Mouse (Mus musculus): ENCODE measurements around the gene Rpap1. TPM values are rescaled to one million over a fixed set of nuclear protein-coding genes. Genes with fewer than 3 reads are reported as not detected.

Rpap1 gene
- polyA plus RNA-seq, 1 experiment from 2014 or later, result 17.5 TPM

GRCm38 (mm10) chr2:119757601-119758100, 29.7 kb downstream of the Rpap1 start:
- peaks cover 4% of the 10 kb centered on the region for H3K4me1 ChIP-seq (ENCODE audit: control insufficient read depth, insufficient read depth, low read length)
- 2% methylated on average over 20 of the region's 31 CpGs for WGBS
- H3K4me2 ChIP-seq (ENCODE audit: low read depth, low read length), result peak overlapping the region; percentile 97
- no peaks in the 10 kb centered on the region for H3K9me3 ChIP-seq (replicated peaks; ENCODE audit: control insufficient read depth, low read length)
- ATAC-seq (replicated peaks; ENCODE audit: insufficient number of reproducible peaks, low FRiP score, low TSS enrichment, low read depth) (no peak; the same call in 1 of the 2 replicates), DNase-seq (ENCODE audit: low spot score) (no peak)
- H3K27ac ChIP-seq (replicated peaks; ENCODE audit: low read depth, low read length), result no peak overlapping the region
- peak overlapping the region; percentile 51 for H3K4me3 ChIP-seq (ENCODE audit: low read depth, low read length)
- peak overlapping the region; percentile 48 for H3K9ac ChIP-seq (replicated peaks; ENCODE audit: low read length)
- H3K36me3 ChIP-seq (replicated peaks; ENCODE audit: control insufficient read depth, insufficient read depth, low read depth, low read length), result no peaks in the 10 kb centered on the region
- peaks cover 47% of the 10 kb centered on the region for H3K27me3 ChIP-seq (ENCODE audit: control insufficient read depth, insufficient read depth, low read length)

DNA sequence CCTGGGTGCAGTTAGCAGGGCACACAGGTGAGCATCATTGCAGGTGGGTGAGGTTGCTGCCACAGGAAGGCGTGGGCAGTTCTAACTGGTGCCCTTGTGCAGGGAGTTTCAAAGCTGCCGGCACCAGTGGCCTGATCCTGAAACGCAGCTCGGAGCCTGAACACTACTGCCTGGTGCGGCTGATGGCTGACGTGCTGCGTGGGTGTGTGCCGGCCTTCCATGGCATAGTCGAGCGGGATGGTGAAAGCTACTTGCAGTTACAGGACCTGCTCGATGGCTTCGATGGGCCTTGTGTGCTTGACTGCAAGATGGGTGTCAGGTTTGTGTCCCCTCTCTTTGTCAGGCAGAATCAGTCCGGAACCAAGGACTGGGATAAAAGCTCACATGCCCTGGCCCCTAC, 38.1 kb downstream of the Rpap1 start:
- Histone ChIP-seq H3K36me3 (replicated peaks; ENCODE audit: control insufficient read depth, insufficient read depth, low read depth, low read length) (no peaks in the 10 kb centered on the region), H3K27me3 (ENCODE audit: control insufficient read depth, insufficient read depth, low read length) (peaks cover 18% of the 10 kb centered on the region), H3K4me1 (ENCODE audit: control insufficient read depth, insufficient read depth, low read length) (peaks cover 6% of the 10 kb centered on the region), H3K9ac (replicated peaks; ENCODE audit: low read length) (no peak overlapping the region), H3K27ac (replicated peaks; ENCODE audit: low read depth, low read length) (no peak overlapping the region), H3K9me3 (replicated peaks; ENCODE audit: control insufficient read depth, low read length) (no peaks in the 10 kb centered on the region), H3K4me2 (ENCODE audit: low read depth, low read length) (no peak overlapping the region), H3K4me3 (ENCODE audit: low read depth, low read length) (no peak overlapping the region)
- ATAC-seq (replicated peaks; ENCODE audit: insufficient number of reproducible peaks, low FRiP score, low TSS enrichment, low read depth) (no peak), DNase-seq (ENCODE audit: low spot score) (no peak)
- WGBS, result 75% methylated on average over 13 of the region's 13 CpGs

DNA sequence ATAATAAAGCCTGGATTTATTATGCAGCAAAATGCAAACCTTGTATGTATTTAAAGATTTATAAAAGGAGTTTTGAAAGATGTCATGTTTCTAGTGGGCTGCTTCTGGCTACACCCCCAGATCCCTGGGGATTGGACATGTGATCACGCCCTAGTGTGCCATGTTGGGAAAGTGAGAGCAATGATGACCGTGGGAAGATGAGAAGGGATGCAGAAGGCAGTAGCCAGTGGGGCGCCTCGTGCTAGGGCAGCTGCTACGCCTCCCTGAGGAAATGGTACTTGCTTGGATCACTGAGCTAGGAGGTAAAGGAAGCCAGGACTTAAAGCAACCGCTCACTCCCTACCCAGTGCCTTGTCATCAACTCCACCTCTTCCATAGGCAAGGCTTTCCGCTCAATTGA, 39.8 kb downstream of the Rpap1 start:
- Histone ChIP-seq H3K27me3 (ENCODE audit: control insufficient read depth, insufficient read depth, low read length) (peaks cover 35% of the 10 kb centered on the region), H3K36me3 (replicated peaks; ENCODE audit: control insufficient read depth, insufficient read depth, low read depth, low read length) (no peaks in the 10 kb centered on the region), H3K4me2 (ENCODE audit: low read depth, low read length) (no peak overlapping the region), H3K4me3 (ENCODE audit: low read depth, low read length) (no peak overlapping the region), H3K9me3 (replicated peaks; ENCODE audit: control insufficient read depth, low read length) (no peaks in the 10 kb centered on the region), H3K4me1 (ENCODE audit: control insufficient read depth, insufficient read depth, low read length) (peaks cover 14% of the 10 kb centered on the region), H3K27ac (replicated peaks; ENCODE audit: low read depth, low read length) (no peak overlapping the region), H3K9ac (replicated peaks; ENCODE audit: low read length) (no peak overlapping the region)
- WGBS, result 74% methylated on average over 7 of the region's 7 CpGs
- DNase-seq (ENCODE audit: low spot score) (no peak), ATAC-seq (replicated peaks; ENCODE audit: insufficient number of reproducible peaks, low FRiP score, low TSS enrichment, low read depth) (no peak)

- peak; percentile 33 for DNase-seq (ENCODE audit: low spot score)
- H3K4me1 ChIP-seq (ENCODE audit: control insufficient read depth, insufficient read depth, low read length), result peaks cover 14% of the 10 kb centered on the region
- no peak overlapping the region for H3K4me3 ChIP-seq (ENCODE audit: low read depth, low read length)
- 0% methylated on average over 1 of the region's 1 CpGs for WGBS
- H3K27me3 ChIP-seq (ENCODE audit: control insufficient read depth, insufficient read depth, low read length), result peaks cover 38% of the 10 kb centered on the region
- no peak overlapping the region for H3K9ac ChIP-seq (replicated peaks; ENCODE audit: low read length)
- no peaks in the 10 kb centered on the region for H3K9me3 ChIP-seq (replicated peaks; ENCODE audit: control insufficient read depth, low read length)
- no peaks in the 10 kb centered on the region for H3K36me3 ChIP-seq (replicated peaks; ENCODE audit: control insufficient read depth, insufficient read depth, low read depth, low read length)
- no peak overlapping the region for H3K4me2 ChIP-seq (ENCODE audit: low read depth, low read length)
- no peak overlapping the region for H3K27ac ChIP-seq (replicated peaks; ENCODE audit: low read depth, low read length)
- no peak for ATAC-seq (replicated peaks; ENCODE audit: insufficient number of reproducible peaks, low FRiP score, low TSS enrichment, low read depth)
Measured at GRCm38 (mm10) chr2:119745281-119745680, 42.1 kb downstream of the Rpap1 start.

- H3K27me3 ChIP-seq (ENCODE audit: control insufficient read depth, insufficient read depth, low read length), result peaks cover 35% of the 10 kb centered on the region
- DNase-seq (ENCODE audit: low spot score), result peak; percentile 24
- peak overlapping the region; percentile 12; the same call in 1 of the 2 replicates for H3K4me3 ChIP-seq (ENCODE audit: low read depth, low read length)
- ATAC-seq (replicated peaks; ENCODE audit: insufficient number of reproducible peaks, low FRiP score, low TSS enrichment, low read depth), result no peak
- H3K4me1 ChIP-seq (ENCODE audit: control insufficient read depth, insufficient read depth, low read length), result peaks cover 14% of the 10 kb centered on the region
- H3K9ac ChIP-seq (replicated peaks; ENCODE audit: low read length), result peak overlapping the region; percentile 25
- no peak overlapping the region for H3K27ac ChIP-seq (replicated peaks; ENCODE audit: low read depth, low read length)
- H3K36me3 ChIP-seq (replicated peaks; ENCODE audit: control insufficient read depth, insufficient read depth, low read depth, low read length), result no peaks in the 10 kb centered on the region
- H3K9me3 ChIP-seq (replicated peaks; ENCODE audit: control insufficient read depth, low read length), result no peaks in the 10 kb centered on the region
- H3K4me2 ChIP-seq (ENCODE audit: low read depth, low read length), result peak overlapping the region; percentile 36
- 2% methylated on average over 46 of the region's 46 CpGs for WGBS
Measured at GRCm38 (mm10) chr2:119744163-119745111, 42.9 kb downstream of the Rpap1 start.

GRCm38 (mm10) chr2:119743808-119744162, 43.6 kb downstream of the Rpap1 start:
- DNase-seq (ENCODE audit: low spot score), result no peak
- 3% methylated on average over 22 of the region's 22 CpGs for WGBS

GRCm38 (mm10) chr2:119743176-119743807, 44.0 kb downstream of the Rpap1 start:
- WGBS, result 16% methylated on average over 20 of the region's 31 CpGs
- Histone ChIP-seq H3K9me3 (replicated peaks; ENCODE audit: control insufficient read depth, low read length) (no peaks in the 10 kb centered on the region), H3K9ac (replicated peaks; ENCODE audit: low read length) (peak overlapping the region; percentile 62), H3K4me1 (ENCODE audit: control insufficient read depth, insufficient read depth, low read length) (peaks cover 14% of the 10 kb centered on the region), H3K4me2 (ENCODE audit: low read depth, low read length) (peak overlapping the region; percentile 100), H3K4me3 (ENCODE audit: low read depth, low read length) (peak overlapping the region; percentile 62), H3K36me3 (replicated peaks; ENCODE audit: control insufficient read depth, insufficient read depth, low read depth, low read length) (no peaks in the 10 kb centered on the region), H3K27ac (replicated peaks; ENCODE audit: low read depth, low read length) (no peak overlapping the region), H3K27me3 (ENCODE audit: control insufficient read depth, insufficient read depth, low read length) (peaks cover 35% of the 10 kb centered on the region)
- ATAC-seq (replicated peaks; ENCODE audit: insufficient number of reproducible peaks, low FRiP score, low TSS enrichment, low read depth), result no peak
- DNase-seq (ENCODE audit: low spot score), result no peak

More at GRCm38 (mm10) chr2:119743808-119744162, 43.6 kb downstream of the Rpap1 start:
- Histone ChIP-seq H3K9ac (replicated peaks; ENCODE audit: low read length) (no peak overlapping the region), H3K36me3 (replicated peaks; ENCODE audit: control insufficient read depth, insufficient read depth, low read depth, low read length) (no peaks in the 10 kb centered on the region), H3K4me3 (ENCODE audit: low read depth, low read length) (peak overlapping the region; percentile 12; the same call in 1 of the 2 replicates), H3K4me2 (ENCODE audit: low read depth, low read length) (peak overlapping the region; percentile 36; the same call in 1 of the 2 replicates), H3K9me3 (replicated peaks; ENCODE audit: control insufficient read depth, low read length) (no peaks in the 10 kb centered on the region), H3K4me1 (ENCODE audit: control insufficient read depth, insufficient read depth, low read length) (peaks cover 14% of the 10 kb centered on the region), H3K27me3 (ENCODE audit: control insufficient read depth, insufficient read depth, low read length) (peaks cover 35% of the 10 kb centered on the region), H3K27ac (replicated peaks; ENCODE audit: low read depth, low read length) (no peak overlapping the region)
- no peak for ATAC-seq (replicated peaks; ENCODE audit: insufficient number of reproducible peaks, low FRiP score, low TSS enrichment, low read depth)
